Mouse (Mus musculus) heart, embryonic 14.5 days (tissue): ENCODE measurements at regions not wholly inside any gene's neighbourhood (a gene's known extent, or its start where the extent isn't known, plus 50 kb on each side); places are given as distances from the start of the nearest gene placed in this dataset.

Experiments
- ATAC-seq: fragments of 200-750 bp; cut with Nextera tagmentation; 2 replicates; pipeline ENCODE4 v1.8.0; 2017; ENCODE audit warnings: low read depth, moderate TSS enrichment; ENCODE audit not compliant: insufficient number of reproducible peaks, insufficient read depth, low FRiP score
- H3K27ac ChIP-seq, 2 experiments: fragments of 200-500 bp in 1 of 2; fragments of 300-500 bp in 1 of 2; sonication (generic) in 1 of 2; replicated peaks in 1 of 2; 2 replicates each; pipeline ENCODE4 v1.5.1; 2012 to 2014; ENCODE audit warnings: low read depth in 2 of 2, low read length in 2 of 2, control low read depth in 1 of 2, mild to moderate bottlenecking in 1 of 2, mixed read lengths in 1 of 2; ENCODE audit not compliant: control insufficient read depth in 1 of 2, insufficient read depth in 1 of 2
- H3K27me3 ChIP-seq: fragments of 300-500 bp; sonication (generic); 2 replicates; pipeline ENCODE4 v1.6.1; 2014; ENCODE audit warnings: mild to moderate bottlenecking, low read length, control low read depth; ENCODE audit not compliant: control insufficient read depth, insufficient read depth
- H3K36me3 ChIP-seq: fragments of 300-500 bp; sonication (generic); 2 replicates; pipeline ENCODE4 v1.6.1; 2014; ENCODE audit warnings: mild to moderate bottlenecking, control low read depth, low read length, mixed read lengths; ENCODE audit not compliant: control insufficient read depth, insufficient read depth
- H3K4me1 ChIP-seq, 2 experiments: fragments of 200-500 bp in 1 of 2; fragments of 300-500 bp in 1 of 2; sonication (generic) in 1 of 2; 2 replicates each; pipeline ENCODE4 v1.6.1; 2012 to 2014; ENCODE audit warnings: low read length in 2 of 2, control low read depth in 1 of 2, mixed read lengths in 1 of 2; ENCODE audit not compliant: control insufficient read depth in 2 of 2, insufficient read depth in 2 of 2
- H3K4me2 ChIP-seq: fragments of 300-500 bp; sonication (generic); 2 replicates; pipeline ENCODE4 v1.6.1; 2014; ENCODE audit warnings: mild to moderate bottlenecking, low read length
- H3K4me3 ChIP-seq, 2 experiments: fragments of 200-500 bp in 1 of 2; fragments of 300-500 bp in 1 of 2; sonication (generic) in 1 of 2; 2 replicates each; pipeline ENCODE4 v1.5.1; 2012 to 2014; ENCODE audit warnings: low read length in 2 of 2, mild to moderate bottlenecking in 2 of 2, control low read depth in 1 of 2, low read depth in 1 of 2, moderate library complexity in 1 of 2; ENCODE audit not compliant: control insufficient read depth in 1 of 2, insufficient read depth in 1 of 2
- H3K9ac ChIP-seq: fragments of 300-500 bp; sonication (generic); 2 replicates; pipeline ENCODE4 v1.6.1; 2014; ENCODE audit warnings: mild to moderate bottlenecking, low read length
- H3K9me3 ChIP-seq: fragments of 300-500 bp; sonication (generic); 2 replicates; pipeline ENCODE4 v1.6.1; 2016; ENCODE audit warnings: low read length, control low read depth; ENCODE audit not compliant: control insufficient read depth
- WGBS: fragments of 180-500 bp; shearing (Covaris S2); extraction: QIAGEN DNeasy Blood & Tissue Kit; methylation state at CpG from one replicate; pipeline ENCODE4 v1.1.7; 2014; 5-methylcytosine and 5-hydroxymethylcytosine counted together

GRCm38 (mm10) chr1:193692991-193693390 lies 322.9 kb upstream of the Camk1g start:
- 14% methylated on average over 3 of the region's 3 CpGs for WGBS
- 0 out of 4 replicates have a peak, but pooled peaks cover 0 to 2% of the 10 kb centered on the region in 2 experiments for H3K4me1 ChIP-seq

DNA sequence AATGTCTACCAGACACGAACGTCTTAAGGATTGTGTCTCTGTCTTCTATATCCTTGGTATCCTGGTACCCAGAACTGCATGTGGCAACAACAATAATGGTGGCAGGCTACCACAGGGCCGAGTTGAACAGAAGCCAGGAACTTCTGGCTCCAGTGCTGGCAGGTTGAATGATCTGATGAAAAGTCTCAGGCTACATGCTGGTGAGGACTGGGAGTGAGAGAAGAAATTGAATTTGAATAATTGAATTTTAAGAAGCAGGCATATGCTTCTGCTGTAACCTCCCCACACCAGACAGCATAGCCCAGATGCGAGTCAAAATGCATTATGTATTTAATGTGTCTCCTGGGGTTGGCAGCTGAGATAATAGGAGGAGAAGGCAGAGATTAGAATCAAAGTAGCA lies 319.5 kb upstream of the Camk1g start:
- ATAC-seq: no peak
- Histone ChIP-seq H3K36me3 (no peaks in the 10 kb centered on the region), H3K4me2 (no peak overlapping the region), H3K27ac (no peak overlapping the region), H3K9me3 (no peaks in the 10 kb centered on the region), H3K4me1 (0 out of 4 replicates have a peak, but pooled peaks cover 0 to 2% of the 10 kb centered on the region in 2 experiments), H3K4me3 (no peak overlapping the region), H3K9ac (no peak overlapping the region), H3K27me3 (no peaks in the 10 kb centered on the region)
- WGBS: 71% methylated on average over 4 of the region's 4 CpGs

More at GRCm38 (mm10) chr1:193692991-193693390, 322.9 kb upstream of the Camk1g start:
- H3K9me3 ChIP-seq: no peaks in the 10 kb centered on the region
- H3K9ac ChIP-seq: no peak overlapping the region
- no peaks in the 10 kb centered on the region for H3K36me3 ChIP-seq
- no peak overlapping the region for H3K4me3 ChIP-seq
- H3K27me3 ChIP-seq: no peaks in the 10 kb centered on the region; the same call in 1 of the 2 replicates
- ATAC-seq: no peak; the same call in 1 of the 2 replicates
- H3K27ac ChIP-seq: no peak overlapping the region
- H3K4me2 ChIP-seq: no peak overlapping the region

DNA sequence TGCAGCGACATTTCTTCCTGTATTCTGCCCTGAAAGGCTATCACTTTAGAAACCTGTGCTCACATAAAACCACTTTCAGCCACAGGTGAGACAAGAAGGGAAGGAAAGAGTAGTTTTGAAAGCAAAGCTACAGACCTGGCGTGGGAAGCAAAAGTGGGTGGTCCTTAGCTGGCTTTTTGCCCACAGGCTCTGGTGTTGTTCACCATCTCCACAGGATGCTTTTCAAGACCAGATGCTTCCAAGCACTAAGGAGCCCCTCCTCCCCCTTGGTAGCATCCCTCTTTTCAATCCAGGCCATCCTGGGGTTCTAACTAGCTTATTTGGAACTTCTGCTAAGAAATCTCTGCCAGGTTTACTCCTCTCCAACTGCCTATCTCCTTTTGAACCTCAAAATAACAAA lies 312.8 kb upstream of the Camk1g start:
- H3K36me3 ChIP-seq: no peaks in the 10 kb centered on the region
- H3K9ac ChIP-seq: no peak overlapping the region
- H3K4me3 ChIP-seq: no peak overlapping the region
- H3K4me1 ChIP-seq: no peaks in the 10 kb centered on the region
- H3K4me2 ChIP-seq: no peak overlapping the region
- no peak overlapping the region for H3K27ac ChIP-seq
- no peaks in the 10 kb centered on the region for H3K9me3 ChIP-seq
- ATAC-seq: no peak
- 53% methylated on average over 2 of the region's 2 CpGs for WGBS
- H3K27me3 ChIP-seq: no peaks in the 10 kb centered on the region

- no peaks in the 10 kb centered on the region for H3K9me3 ChIP-seq
- H3K36me3 ChIP-seq: no peaks in the 10 kb centered on the region
- H3K4me3 ChIP-seq: no peak overlapping the region
- H3K27ac ChIP-seq: no peak overlapping the region
- WGBS: 68% methylated on average over 2 of the region's 2 CpGs
- H3K27me3 ChIP-seq: no peaks in the 10 kb centered on the region
- H3K4me1 ChIP-seq: no peaks in the 10 kb centered on the region
- H3K9ac ChIP-seq: no peak overlapping the region
- no peak overlapping the region for H3K4me2 ChIP-seq
- ATAC-seq: no peak
These were observed 308.4 kb upstream of the Camk1g start for GRCm38 (mm10) chr1:193678448-193678847.

DNA sequence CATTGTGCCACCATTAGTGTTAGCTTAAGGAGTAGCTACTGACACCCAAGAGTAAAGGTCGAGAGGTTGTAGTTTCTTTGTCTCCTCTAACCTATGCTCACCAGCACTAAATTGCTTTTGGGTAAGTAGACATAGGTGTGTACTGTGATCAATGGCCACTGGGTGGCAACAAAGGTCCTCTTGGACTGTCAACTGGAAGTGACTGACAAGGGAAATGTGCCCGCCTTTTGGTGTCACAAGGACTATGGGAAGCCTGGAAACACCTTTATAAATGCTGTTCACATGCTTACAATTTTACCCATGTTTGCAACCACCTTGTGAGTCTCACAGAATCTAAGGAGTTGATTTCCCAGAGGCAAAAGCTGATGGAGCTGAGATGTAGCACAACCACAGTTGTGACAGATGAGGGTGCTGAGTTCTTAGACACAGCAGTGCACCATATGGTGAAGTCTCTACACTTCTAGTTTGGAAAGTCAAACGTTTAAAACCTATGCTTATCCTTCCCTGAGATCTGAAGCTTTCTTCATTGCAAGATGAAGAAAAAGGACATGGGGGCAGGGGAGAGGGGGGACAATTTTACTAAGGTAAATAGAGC lies 303.2 kb upstream of the Camk1g start:
- H3K4me3 ChIP-seq: no peak overlapping the region
- WGBS: 19% methylated on average over 3 of the region's 3 CpGs
- ATAC-seq: no peak

GRCm38 (mm10) chr1:193672681-193673080 lies 302.6 kb upstream of the Camk1g start:
- no peaks in the 10 kb centered on the region for H3K36me3 ChIP-seq
- H3K9me3 ChIP-seq: no peaks in the 10 kb centered on the region
- H3K4me3 ChIP-seq: no peak overlapping the region
- peaks cover 4 to 10% of the 10 kb centered on the region in 2 experiments; a peak in 3 of 4 replicates for H3K4me1 ChIP-seq
- H3K27ac ChIP-seq: no peak overlapping the region
- no peak overlapping the region for H3K4me2 ChIP-seq
- H3K27me3 ChIP-seq: no peaks in the 10 kb centered on the region
- 51% methylated on average over 3 of the region's 3 CpGs for WGBS
- H3K9ac ChIP-seq: no peak overlapping the region
- no peak for ATAC-seq

More for the DNA sequence above, 303.2 kb upstream of the Camk1g start:
- no peak overlapping the region for H3K4me2 ChIP-seq
- peaks cover 4 to 8% of the 10 kb centered on the region in 2 experiments; a peak in 3 of 4 replicates for H3K4me1 ChIP-seq
- H3K9me3 ChIP-seq: no peaks in the 10 kb centered on the region
- no peak overlapping the region for H3K9ac ChIP-seq
- no peaks in the 10 kb centered on the region for H3K36me3 ChIP-seq
- no peaks in the 10 kb centered on the region for H3K27me3 ChIP-seq
- no peak overlapping the region for H3K27ac ChIP-seq

- Histone ChIP-seq H3K4me2 (no peak overlapping the region), H3K27me3 (no peaks in the 10 kb centered on the region), H3K27ac (no peak overlapping the region), H3K4me3 (no peak overlapping the region), H3K9ac (no peak overlapping the region), H3K4me1 (peaks cover 7 to 10% of the 10 kb centered on the region in 2 experiments; a peak in 3 of 4 replicates), H3K36me3 (no peaks in the 10 kb centered on the region), H3K9me3 (no peaks in the 10 kb centered on the region)
- 37% methylated on average over 3 of the region's 3 CpGs for WGBS
- ATAC-seq: no peak
These were observed 301.7 kb upstream of the Camk1g start for GRCm38 (mm10) chr1:193671816-193672254.

DNA sequence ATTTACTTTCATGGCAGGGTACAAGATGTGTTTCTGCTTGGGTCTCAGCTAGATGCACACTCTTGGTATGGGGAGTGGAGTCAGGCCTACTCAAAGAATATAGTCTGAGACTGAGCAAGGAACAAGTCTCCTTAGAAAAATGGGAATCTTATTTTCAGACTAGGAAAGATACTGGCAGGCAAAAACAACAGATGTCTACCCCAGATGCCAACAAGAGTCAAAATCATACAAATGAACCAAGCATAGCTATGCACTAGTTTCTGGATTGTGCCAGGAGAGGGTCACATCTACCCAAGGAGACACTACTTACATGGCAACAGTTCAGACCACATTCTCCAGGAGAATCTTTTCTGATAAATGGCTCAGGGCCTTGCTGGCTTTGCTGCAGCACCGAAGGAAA lies 300.9 kb upstream of the Camk1g start:
- no peak overlapping the region for H3K27ac ChIP-seq
- peaks cover 10 to 12% of the 10 kb centered on the region in 2 experiments; a peak in 3 of 4 replicates for H3K4me1 ChIP-seq
- H3K36me3 ChIP-seq: no peaks in the 10 kb centered on the region
- H3K4me3 ChIP-seq: no peak overlapping the region
- no peak overlapping the region for H3K4me2 ChIP-seq
- no peak overlapping the region for H3K9ac ChIP-seq
- no peak for ATAC-seq
- no peaks in the 10 kb centered on the region for H3K9me3 ChIP-seq
- no peaks in the 10 kb centered on the region for H3K27me3 ChIP-seq
- WGBS: 83% methylated on average over 1 of the region's 1 CpGs
